In the genomic region with DNA sequence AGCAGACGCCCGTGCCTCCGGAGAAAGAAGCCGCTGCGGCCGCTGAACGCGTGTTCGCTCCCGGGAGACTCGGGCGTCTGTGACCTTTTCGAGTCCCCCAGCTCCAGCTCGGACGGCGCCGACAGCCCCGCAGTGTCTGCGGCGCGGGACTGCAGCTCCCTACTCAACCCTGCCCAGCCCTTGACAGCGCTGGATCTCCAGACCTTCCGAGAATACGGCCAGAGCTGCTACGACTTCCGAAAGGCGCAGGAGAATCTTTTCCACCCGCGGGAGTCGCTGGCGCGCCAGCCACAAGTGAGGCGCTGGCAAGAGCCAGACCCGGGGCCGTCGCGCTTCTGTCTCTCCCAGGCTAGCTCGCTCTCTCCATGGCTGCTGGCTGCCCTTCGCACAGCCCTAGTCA, we compare ENCODE assay signal across 8 mouse cellular contexts. TPM values are rescaled to one million over a fixed set of nuclear protein-coding genes. Genes with fewer than 3 reads are reported as not detected.
DNase-seq lines count a peak whose midpoint lies in the region; ATAC-seq and TF ChIP-seq lines count a peak whose summit lies in the region.
"Had no signal": no experiment of that assay in that cellular context is flagged by ENCODE, and none has a peak within 500 bp of the region (broad histone marks: within the 10 kb centered on the region; RNA-seq: fewer than 3 reads in every experiment).

No protein-coding gene starts in this region.

- DNase-seq in liver, adult 2 months (ENCODE audit: extremely low read depth, low read depth, low spot score) = peak; percentile 2
- no peak for DNase-seq in liver
- DNase-seq in hindbrain, embryonic 14.5 days (ENCODE audit: low spot score) = no peak
- no peak for DNase-seq in midbrain, embryonic 10.5 days (ENCODE audit: low spot score)
- DNase-seq in spleen, adult 12 weeks (ENCODE audit: low spot score) = no peak
- DNase-seq in cerebellum, adult 18-20 months = no peak

- peaks cover 14% of the 10 kb centered on the region; the same call in 1 of the 2 replicates for H3K27me3 ChIP-seq in liver, adult 2 months (ENCODE audit: control insufficient read depth, insufficient read depth, low read length)
- peaks cover 78% of the 10 kb centered on the region for H3K27me3 ChIP-seq in hindbrain, embryonic 14.5 days (ENCODE audit: control insufficient read depth, insufficient read depth, low read length)
- H3K27me3 ChIP-seq in midbrain, embryonic 10.5 days (ENCODE audit: low read depth, poor library complexity, severe bottlenecking) = peaks cover 95% of the 10 kb centered on the region

- TF ChIP-seq CTCF in liver, adult 2 months (IDR thresholded peaks at IDR 0.05; ENCODE audit: low read depth, low read length) = no peak

- 0% methylated on average over 39 of the region's 39 CpGs for WGBS in liver, adult 2 months
- under 1% methylated on average over 39 of the region's 39 CpGs for WGBS in hindbrain, embryonic 14.5 days
- whole genome bisulfite sequencing in midbrain, embryonic 10.5 days = under 1% methylated on average over 39 of the region's 39 CpGs

- H3K9me3 ChIP-seq in hindbrain, embryonic 14.5 days (ENCODE audit: control insufficient read depth, low read length) = no peaks in the 10 kb centered on the region
- no peaks in the 10 kb centered on the region for H3K9me3 ChIP-seq in midbrain, embryonic 10.5 days (replicated peaks)

- peak overlapping the region; percentile 98 for H3K4me2 ChIP-seq in hindbrain, embryonic 14.5 days (replicated peaks)

- peak overlapping the region; percentile 73 for H3K9ac ChIP-seq in liver, adult 2 months (ENCODE audit: low read depth, low read length)
- H3K9ac ChIP-seq in hindbrain, embryonic 14.5 days = peak overlapping the region; percentile 45

- no peaks in the 10 kb centered on the region for H3K79me2 ChIP-seq in liver, adult 2 months (ENCODE audit: control insufficient read depth, insufficient read depth, low read length)

- H3K36me3 ChIP-seq in liver, adult 2 months (ENCODE audit: control insufficient read depth, insufficient read depth, low read length) = no peaks in the 10 kb centered on the region
- no peaks in the 10 kb centered on the region for H3K36me3 ChIP-seq in hindbrain, embryonic 14.5 days (replicated peaks; ENCODE audit: control insufficient read depth, insufficient read depth)
- no peaks in the 10 kb centered on the region for H3K36me3 ChIP-seq in midbrain, embryonic 10.5 days

- H3K4me3 ChIP-seq in liver, adult 2 months (ENCODE audit: insufficient read depth, low read depth, low read length) = peak overlapping the region; percentile 75
- H3K4me3 ChIP-seq in hindbrain, embryonic 14.5 days (replicated peaks; ENCODE audit: low read length) = peak overlapping the region; percentile 48
- peak overlapping the region; percentile 61 for H3K4me3 ChIP-seq in midbrain, embryonic 10.5 days

- H3K27ac ChIP-seq in liver, adult 2 months (replicated peaks; ENCODE audit: insufficient read depth, low read depth, low read length) = peak overlapping the region; percentile 20
- no peak overlapping the region for H3K27ac ChIP-seq in hindbrain, embryonic 14.5 days
- peak overlapping the region; percentile 1 for H3K27ac ChIP-seq in midbrain, embryonic 10.5 days (replicated peaks)

- no peak for TF ChIP-seq POLR2A in liver, adult 2 months (IDR thresholded peaks at IDR 0.05; ENCODE audit: extremely low read depth, insufficient read depth, low read length)

- peaks cover 4% of the 10 kb centered on the region; the same call in 1 of the 2 replicates for H3K4me1 ChIP-seq in liver, adult 2 months (ENCODE audit: control insufficient read depth, insufficient read depth, low read length)
- peaks cover 14% of the 10 kb centered on the region for H3K4me1 ChIP-seq in hindbrain, embryonic 14.5 days (replicated peaks; ENCODE audit: control insufficient read depth, insufficient read depth, low read length)
- peaks cover 49% of the 10 kb centered on the region for H3K4me1 ChIP-seq in midbrain, embryonic 10.5 days

- ATAC-seq in common myeloid progenitor, adult 5-6 weeks (replicated peaks; ENCODE audit: low read depth, poor library complexity, severe bottlenecking) = peak; percentile 2; the same call in 1 of the 2 replicates
- peak; percentile 46 for ATAC-seq in hindbrain, embryonic 14.5 days (ENCODE audit: low FRiP score)

RNA-seq across cellular contexts. Expression of gene Ccno, which starts 0.4 kb away (rescaled TPM):
- 0.20 and 0.65 TPM in 2 replicates for total RNA-seq in liver, adult 2 months (2014; rRNA removed)
- polyA plus RNA-seq in liver, adult 2 months (2012; rRNA removed) = 0.70 and 1.7 TPM in 2 replicates
- not detected in 2 replicates for total RNA-seq in common myeloid progenitor, adult 5-6 weeks (2017)
- polyA plus RNA-seq in hindbrain, embryonic 14.5 days (2014; fragmentation: Nextera tagmentation; extraction: Ambion mirVana) = 1.0 and 2.1 TPM in 2 replicates
- 0.21 and 0.79 TPM in 2 replicates for polyA plus RNA-seq in midbrain, embryonic 10.5 days (2016; fragmentation: Nextera tagmentation; extraction: Ambion mirVana)

RNA-seq across cellular contexts. Expression of gene Mcidas, which starts 5.7 kb away (rescaled TPM):
- not detected in 2 replicates for total RNA-seq in liver, adult 2 months (2014; rRNA removed)
- not detected in 2 replicates for polyA plus RNA-seq in liver, adult 2 months (2012; rRNA removed)
- total RNA-seq in common myeloid progenitor, adult 5-6 weeks (2017) = not detected in 2 replicates
- 0.86 and 1.2 TPM in 2 replicates for polyA plus RNA-seq in hindbrain, embryonic 14.5 days (2014; fragmentation: Nextera tagmentation; extraction: Ambion mirVana)
- polyA plus RNA-seq in midbrain, embryonic 10.5 days (2016; fragmentation: Nextera tagmentation; extraction: Ambion mirVana) = 0.25 TPM in 1 of 2 replicates, not detected in the other

RNA-seq across cellular contexts. Expression of gene Cdc20b, which starts 46.9 kb away (rescaled TPM):
- not detected in 2 replicates for total RNA-seq in liver, adult 2 months (2014; rRNA removed)
- not detected in 2 replicates for polyA plus RNA-seq in liver, adult 2 months (2012; rRNA removed)
- total RNA-seq in common myeloid progenitor, adult 5-6 weeks (2017) = not detected in 2 replicates
- polyA plus RNA-seq in hindbrain, embryonic 14.5 days (2014; fragmentation: Nextera tagmentation; extraction: Ambion mirVana) = 0.17 and 0.96 TPM in 2 replicates
- polyA plus RNA-seq in midbrain, embryonic 10.5 days (2016; fragmentation: Nextera tagmentation; extraction: Ambion mirVana) = 0.17 TPM in 1 of 2 replicates, not detected in the other
- polyA plus RNA-seq: gonadal fat pad, adult 2 months had no signal

RNA-seq across cellular contexts. Expression of gene Gpx8, which starts 58.2 kb away (rescaled TPM):
- 2.7 and 2.8 TPM in 2 replicates for total RNA-seq in liver, adult 2 months (2014; rRNA removed)
- 0.20 and 0.22 TPM in 2 replicates for polyA plus RNA-seq in liver, adult 2 months (2012; rRNA removed)
- 2.1 TPM in 1 of 2 replicates, not detected in the other for total RNA-seq in common myeloid progenitor, adult 5-6 weeks (2017)
- 58.6 and 67.1 TPM in 2 replicates for polyA plus RNA-seq in hindbrain, embryonic 14.5 days (2014; fragmentation: Nextera tagmentation; extraction: Ambion mirVana)
- 104 and 109 TPM in 2 replicates for polyA plus RNA-seq in midbrain, embryonic 10.5 days (2016; fragmentation: Nextera tagmentation; extraction: Ambion mirVana)
